Mouse (Mus musculus) testis, adult 2 months (tissue): ENCODE results near the gene Orai3.

ENCODE experiments used
- CTCF ChIP-seq: fragments of 200-500 bp; IDR thresholded peaks from 2 replicates; pipeline ENCODE4 v1.5.1; 2012; ENCODE audit warnings: low read depth, mild to moderate bottlenecking, inconsistent platforms, low read length, moderate library complexity; ENCODE audit not compliant: control insufficient read depth, insufficient read depth, insufficient replicate concordance
- POLR2A ChIP-seq: fragments of 200-500 bp; IDR thresholded peaks from 2 replicates; pipeline ENCODE4 v1.6.1; 2012; ENCODE audit warnings: low read depth, mild to moderate bottlenecking, inconsistent platforms, low read length, moderate library complexity; ENCODE audit not compliant: control insufficient read depth

DNA sequence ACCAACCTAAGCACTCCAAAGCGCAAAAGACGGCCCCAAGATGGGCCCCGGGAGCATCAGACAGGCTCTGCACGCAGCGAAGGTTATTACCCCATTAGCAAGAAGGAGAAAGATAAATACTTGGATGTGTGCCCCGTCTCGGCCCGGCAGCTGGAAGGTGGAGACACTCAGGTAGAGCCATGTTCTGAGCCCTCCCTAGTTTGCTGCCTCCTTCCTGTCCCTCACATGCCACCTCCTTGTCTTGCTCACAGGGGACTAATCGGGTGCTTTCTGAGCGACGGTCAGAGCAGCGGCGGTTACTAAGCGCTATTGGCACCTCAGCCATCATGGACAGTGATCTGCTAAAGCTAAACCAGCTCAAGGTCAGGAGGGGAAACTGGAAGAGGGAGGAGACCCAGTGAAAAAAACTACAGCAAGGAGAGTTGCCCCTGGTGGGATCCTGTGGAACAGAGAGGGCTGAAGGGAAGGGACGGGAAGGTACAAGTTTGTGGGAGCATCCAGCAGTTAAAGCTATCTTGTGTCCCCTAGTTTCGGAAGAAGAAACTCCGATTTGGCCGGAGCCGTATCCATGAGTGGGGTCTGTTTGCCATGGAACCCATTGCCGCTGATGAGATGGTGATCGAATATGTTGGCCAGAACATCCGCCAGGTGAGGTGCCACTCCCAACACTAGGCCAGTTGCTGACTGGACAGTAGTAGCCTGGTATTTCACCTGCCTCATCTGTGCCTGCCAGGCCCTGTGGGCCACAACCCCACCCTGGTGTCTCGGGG lies 27.6 kb downstream of the Orai3 start:
- TF ChIP-seq POLR2A (no peak), CTCF (no peak)
